Mouse (Mus musculus) liver, postnatal 0 days (tissue): ENCODE data around the gene Ltb. TPM values are rescaled to one million over a fixed set of nuclear protein-coding genes. Genes with fewer than 3 reads are reported as not detected.

Experiments used
- ATAC-seq: fragments of 200-750 bp; cut with Nextera tagmentation; 2 replicates; pipeline ENCODE4 v1.8.0; 2017; ENCODE audit warnings: mild to moderate bottlenecking, moderate library complexity
- DNase-seq: peaks from one replicate; pipeline ENCODE4 v3.0.0-alpha.2; 2016
- H3K27ac ChIP-seq: fragments of 300-500 bp; sonication (generic); 2 replicates; pipeline ENCODE4 v1.5.1; 2014; ENCODE audit warnings: antibody characterized with exemption, moderate library complexity, mild to moderate bottlenecking, low read depth
- H3K27me3 ChIP-seq: fragments of 300-500 bp; sonication (generic); 2 replicates; pipeline ENCODE4 v1.6.1; 2014; ENCODE audit warnings: low read length, control low read depth, mixed read lengths; ENCODE audit not compliant: insufficient read depth
- H3K36me3 ChIP-seq: fragments of 300-500 bp; sonication (generic); replicated peaks from 2 replicates; pipeline ENCODE4 v1.6.1; 2014; ENCODE audit warnings: mild to moderate bottlenecking, control low read depth, low read length, moderate library complexity, mixed read lengths; ENCODE audit not compliant: insufficient read depth
- H3K4me1 ChIP-seq: fragments of 300-500 bp; sonication (generic); 2 replicates; pipeline ENCODE4 v1.6.1; 2014; ENCODE audit warnings: antibody characterized with exemption, mild to moderate bottlenecking, control low read depth; ENCODE audit not compliant: insufficient read depth
- H3K4me2 ChIP-seq: fragments of 300-500 bp; sonication (generic); 2 replicates; pipeline ENCODE4 v1.6.1; 2014; ENCODE audit warnings: low read depth, mild to moderate bottlenecking, low read length, moderate library complexity, mixed read lengths
- H3K4me3 ChIP-seq: fragments of 300-500 bp; sonication (generic); 2 replicates; pipeline ENCODE4 v1.5.1; 2014; ENCODE audit warnings: low read depth, low read length
- H3K9ac ChIP-seq: fragments of 300-500 bp; sonication (generic); replicated peaks from 2 replicates; pipeline ENCODE4 v1.6.1; 2014; ENCODE audit warnings: mild to moderate bottlenecking, moderate library complexity
- H3K9me3 ChIP-seq: fragments of 300-500 bp; sonication (generic); 2 replicates; pipeline ENCODE4 v1.6.1; 2016; ENCODE audit warnings: mild to moderate bottlenecking, control low read depth, low read length, mixed read lengths
- CTCF ChIP-seq: sonication (generic); IDR thresholded peaks from 2 replicates; pipeline ENCODE4 v1.5.1; 2016; ENCODE audit warnings: antibody characterized with exemption, low read depth
- EP300 ChIP-seq: IDR thresholded peaks from 2 replicates; pipeline ENCODE4 v1.6.1; 2016; ENCODE audit warnings: antibody characterized with exemption, low read depth, mild to moderate bottlenecking
- WGBS: fragments of 180-500 bp; shearing (Covaris S2); extraction: QIAGEN DNeasy Blood & Tissue Kit; methylation state at CpG from one replicate; pipeline ENCODE4 v1.1.7; 2014; ENCODE audit not compliant: insufficient replicate concordance; 5-methylcytosine and 5-hydroxymethylcytosine counted together
- polyA plus RNA-seq: library from polyadenylated mRNA; unstranded; fragments of >200 nt; fragmentation: Nextera tagmentation; extraction: Ambion mirVana; gene quantifications from 2 replicates; pipeline ENCODE4 v1.2.1, GENCODE M21; 2015

Ltb gene
- polyA plus RNA-seq, 1 experiment from 2014 or later, result 5.3 TPM

DNA sequence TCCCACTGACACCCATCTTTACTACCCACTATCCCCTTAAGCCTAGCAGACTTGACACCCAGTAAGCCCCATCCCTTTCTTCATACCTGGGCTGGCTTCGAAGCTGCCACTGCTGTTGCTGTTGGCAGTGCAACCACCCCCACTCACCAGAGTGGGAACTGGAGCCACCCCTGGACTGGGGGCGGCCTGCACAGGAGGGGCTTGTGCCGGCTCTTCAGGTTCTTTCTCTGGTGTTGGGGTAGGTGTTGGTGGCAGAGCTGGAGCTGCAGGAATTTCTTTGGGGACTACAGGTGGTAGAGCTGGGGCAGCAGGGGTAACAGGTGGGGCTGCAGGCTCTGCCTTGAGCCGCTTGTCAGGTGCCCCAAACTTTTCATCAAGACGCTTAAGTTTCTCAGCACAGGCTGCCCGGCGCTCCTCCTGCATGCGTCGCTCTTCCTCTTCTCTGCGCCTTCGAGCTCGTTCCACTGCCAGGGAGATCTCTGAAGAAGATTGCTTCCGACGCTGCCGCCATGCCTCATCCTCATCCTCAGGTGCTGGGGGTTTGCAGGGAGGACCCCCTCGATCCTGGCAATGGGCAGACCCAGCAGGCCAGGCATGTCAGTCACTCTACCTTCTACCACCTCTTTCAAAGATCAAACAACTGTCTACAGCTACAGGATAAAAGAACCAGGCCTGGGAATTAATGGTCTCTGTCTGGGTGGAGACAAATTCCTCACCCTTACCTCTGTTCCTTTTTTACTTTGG, 35.2 kb upstream of the Ltb start:
- Histone ChIP-seq H3K9ac (no peak overlapping the region), H3K9me3 (no peaks in the 10 kb centered on the region), H3K4me3 (no peak overlapping the region), H3K36me3 (peaks cover 84% of the 10 kb centered on the region), H3K4me1 (peaks cover 12% of the 10 kb centered on the region), H3K4me2 (no peak overlapping the region), H3K27ac (no peak overlapping the region), H3K27me3 (no peaks in the 10 kb centered on the region)
- DNase-seq (no peak), ATAC-seq (no peak)
- TF ChIP-seq EP300 (no peak), CTCF (no peak)
- 93% methylated on average over 16 of the region's 16 CpGs for WGBS

DNA sequence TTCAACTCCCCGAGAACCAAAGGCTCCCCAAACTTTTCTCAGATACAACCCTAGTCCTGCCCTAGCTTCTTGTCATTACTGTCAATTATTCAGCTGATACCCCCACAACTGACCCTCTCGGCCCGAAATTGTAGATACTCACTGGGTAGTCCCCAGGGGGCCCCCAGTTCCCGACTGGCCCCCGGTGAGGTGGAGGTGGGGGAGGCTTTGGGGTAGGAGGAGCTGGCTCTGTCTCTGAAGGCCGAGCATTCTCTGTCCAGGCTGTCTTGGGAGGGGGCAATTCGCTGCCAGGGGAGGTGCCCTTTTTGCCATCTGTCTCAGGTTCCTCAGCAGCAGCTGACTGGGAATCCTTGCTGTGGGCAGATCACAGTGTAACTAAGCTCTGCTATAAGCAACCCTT, 34.6 kb upstream of the Ltb start:
- Histone ChIP-seq H3K4me1 (peaks cover 12% of the 10 kb centered on the region), H3K27me3 (no peaks in the 10 kb centered on the region), H3K36me3 (peaks cover 77% of the 10 kb centered on the region), H3K4me2 (no peak overlapping the region), H3K4me3 (no peak overlapping the region), H3K9ac (no peak overlapping the region), H3K9me3 (no peaks in the 10 kb centered on the region), H3K27ac (no peak overlapping the region)
- 83% methylated on average over 7 of the region's 7 CpGs for WGBS
- ATAC-seq (no peak), DNase-seq (no peak)
- TF ChIP-seq EP300 (no peak), CTCF (no peak)

DNA sequence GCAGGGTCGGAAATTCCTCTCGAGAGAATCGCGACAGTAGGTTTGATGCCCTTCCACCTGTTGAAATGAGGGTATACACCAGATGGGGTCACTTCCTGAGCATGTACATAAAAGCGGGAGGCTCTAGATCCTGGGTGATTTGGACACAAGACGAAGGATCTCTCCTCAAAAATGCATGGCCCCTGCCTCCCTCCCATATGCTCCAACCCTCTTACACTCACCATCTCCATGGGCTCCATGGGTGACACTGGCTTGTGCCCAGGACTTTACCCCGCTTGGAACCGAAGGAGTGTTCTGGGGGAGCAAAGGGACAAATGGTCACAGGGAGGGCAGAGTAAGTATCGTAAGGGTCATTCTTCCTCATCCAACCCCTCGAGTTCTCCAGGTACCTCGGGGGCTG, 32.8 kb upstream of the Ltb start:
- no peak overlapping the region; the same call in none of the 2 replicates for H3K9ac ChIP-seq
- 86% methylated on average over 11 of the region's 11 CpGs for WGBS
- DNase-seq, result no peak
- ATAC-seq, result no peak
- H3K4me2 ChIP-seq, result no peak overlapping the region
- H3K9me3 ChIP-seq, result no peaks in the 10 kb centered on the region
- peaks cover 60% of the 10 kb centered on the region for H3K36me3 ChIP-seq
- H3K27me3 ChIP-seq, result no peaks in the 10 kb centered on the region
- no peak overlapping the region for H3K27ac ChIP-seq
- H3K4me3 ChIP-seq, result no peak overlapping the region
- H3K4me1 ChIP-seq, result peaks cover 21% of the 10 kb centered on the region
- no peak for TF ChIP-seq EP300
- no peak for TF ChIP-seq CTCF

DNA sequence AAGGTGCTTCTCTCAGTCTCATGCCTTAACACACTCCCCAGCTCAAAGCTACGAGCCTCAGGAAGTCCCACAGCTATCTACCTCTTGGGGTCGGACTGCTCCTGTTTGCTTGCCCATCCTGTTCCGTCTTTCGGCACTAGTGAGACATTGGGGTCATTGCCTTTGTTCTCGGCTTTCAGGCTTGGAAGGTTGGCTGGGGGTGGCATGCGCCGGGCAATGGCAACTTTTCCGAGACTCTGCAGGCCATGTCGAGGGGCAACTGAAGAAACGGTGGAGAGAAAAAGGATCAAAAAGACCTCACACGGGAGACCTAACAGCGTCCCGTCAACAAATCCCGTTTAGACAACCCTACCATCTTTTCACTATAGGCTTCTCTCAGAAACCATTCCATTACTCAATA, 32.1 kb upstream of the Ltb start:
- Histone ChIP-seq H3K27me3 (no peaks in the 10 kb centered on the region), H3K27ac (no peak overlapping the region), H3K36me3 (peaks cover 53% of the 10 kb centered on the region), H3K9me3 (no peaks in the 10 kb centered on the region), H3K4me3 (no peak overlapping the region), H3K4me2 (no peak overlapping the region), H3K4me1 (peaks cover 21% of the 10 kb centered on the region), H3K9ac (0 out of 2 replicates have a peak overlapping the region, but pooled peaks have one; percentile 13)
- TF ChIP-seq EP300 (no peak), CTCF (no peak)
- WGBS, result 74% methylated on average over 14 of the region's 14 CpGs
- ATAC-seq (no peak), DNase-seq (no peak)

DNA sequence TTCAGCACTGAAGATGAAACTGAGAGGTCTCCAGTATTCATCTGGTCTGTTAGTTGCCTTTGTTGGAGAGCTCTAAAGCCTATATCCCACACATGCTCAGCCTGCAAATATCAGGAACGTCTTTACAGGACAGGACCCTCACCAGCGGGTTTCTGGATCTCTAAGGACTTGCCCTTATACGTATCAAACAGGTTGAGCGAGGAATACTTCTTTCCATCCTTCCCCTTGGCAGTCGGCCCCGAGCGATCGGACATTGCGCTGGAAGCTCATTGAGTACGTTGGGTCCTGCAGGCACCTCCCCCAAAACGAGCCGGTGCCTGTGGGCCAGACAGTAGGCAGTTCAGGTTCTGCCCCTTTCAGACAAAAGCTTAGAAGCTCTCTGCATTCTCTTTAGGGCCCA, 31.5 kb upstream of the Ltb start:
- Histone ChIP-seq H3K4me3 (peak overlapping the region; percentile 85), H3K9ac (peak overlapping the region; percentile 96), H3K27me3 (no peaks in the 10 kb centered on the region), H3K27ac (peak overlapping the region; percentile 34; the same call in 1 of the 2 replicates), H3K4me1 (peaks cover 21% of the 10 kb centered on the region), H3K9me3 (no peaks in the 10 kb centered on the region), H3K36me3 (peaks cover 47% of the 10 kb centered on the region), H3K4me2 (peak overlapping the region; percentile 92)
- ATAC-seq (no peak), DNase-seq (peak; percentile 49)
- TF ChIP-seq CTCF (no peak), EP300 (no peak)
- WGBS, result 52% methylated on average over 12 of the region's 12 CpGs

DNA sequence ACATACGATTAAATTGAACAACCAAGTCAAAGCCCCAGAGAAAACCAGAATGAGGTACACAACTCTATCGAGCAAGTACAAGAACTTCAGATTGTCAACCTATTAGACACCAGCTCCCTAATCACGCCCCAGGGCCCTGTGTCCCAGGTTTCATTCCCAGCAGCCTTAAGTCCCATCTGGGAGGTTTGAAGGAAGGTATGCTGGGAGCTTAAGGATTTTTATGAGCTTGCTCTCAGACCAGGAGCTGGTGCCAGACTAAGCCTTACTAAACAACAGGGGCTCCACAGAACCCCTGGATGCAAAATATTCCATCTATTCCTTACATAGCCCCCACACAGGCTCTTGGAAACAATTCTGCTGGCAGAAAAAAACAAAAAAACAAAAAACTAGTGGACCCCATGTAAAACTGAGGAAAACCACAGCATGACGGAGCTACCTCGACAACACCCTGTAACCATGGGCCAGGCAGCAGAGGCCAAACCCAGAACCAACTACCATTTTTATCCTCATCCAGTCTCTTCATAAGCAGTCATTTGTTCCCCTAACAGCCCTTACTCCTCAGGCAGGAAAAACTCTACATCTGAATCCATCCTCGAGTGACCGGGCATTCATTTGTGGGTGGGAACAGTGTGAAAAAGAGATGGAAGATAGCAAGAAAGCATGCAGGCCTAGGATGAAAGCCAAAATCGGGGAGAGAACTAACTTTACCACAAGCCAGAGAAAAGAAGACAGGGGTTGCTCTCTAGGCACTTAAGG, 30.7 kb upstream of the Ltb start:
- Histone ChIP-seq H3K27ac (peak overlapping the region; percentile 94), H3K9ac (peak overlapping the region; percentile 96), H3K4me1 (peaks cover 21% of the 10 kb centered on the region), H3K4me3 (peak overlapping the region; percentile 85), H3K4me2 (peak overlapping the region; percentile 92), H3K36me3 (peaks cover 39% of the 10 kb centered on the region), H3K9me3 (no peaks in the 10 kb centered on the region), H3K27me3 (no peaks in the 10 kb centered on the region)
- no peak for TF ChIP-seq CTCF
- no peak for TF ChIP-seq EP300
- no peak for DNase-seq
- 8% methylated on average over 8 of the region's 8 CpGs for WGBS
- ATAC-seq, result no peak
